Mouse (Mus musculus) embryonic facial prominence, embryonic 10.5 days (tissue): Measurements from ENCODE around the gene Kif24. TPM values are rescaled to one million over a fixed set of nuclear protein-coding genes. Genes with fewer than 3 reads are reported as not detected.

Experiments used
- DNase-seq: peaks from one replicate; pipeline ENCODE4 v3.0.0-alpha.2; 2017; ENCODE audit warnings: low spot score
- H3K27ac ChIP-seq: fragments of 300-500 bp; sonication (generic); replicated peaks from 2 replicates; pipeline ENCODE4 v1.5.1; 2016; ENCODE audit warnings: mild to moderate bottlenecking
- H3K27me3 ChIP-seq: fragments of 300-500 bp; sonication (generic); replicated peaks from 2 replicates; pipeline ENCODE4 v1.6.1; 2016; ENCODE audit warnings: low read depth, mild to moderate bottlenecking; ENCODE audit not compliant: poor library complexity, severe bottlenecking
- H3K36me3 ChIP-seq: fragments of 300-500 bp; sonication (generic); replicated peaks from 2 replicates; pipeline ENCODE4 v1.6.1; 2016; ENCODE audit warnings: mild to moderate bottlenecking, moderate library complexity
- H3K4me1 ChIP-seq: fragments of 300-500 bp; sonication (generic); 2 replicates; pipeline ENCODE4 v1.6.1; 2016
- H3K4me3 ChIP-seq: fragments of 300-500 bp; sonication (generic); 2 replicates; pipeline ENCODE4 v1.5.1; 2016; ENCODE audit warnings: mild to moderate bottlenecking, moderate library complexity
- H3K9me3 ChIP-seq: fragments of 300-500 bp; sonication (generic); 2 replicates; pipeline ENCODE4 v1.6.1; 2016; ENCODE audit warnings: mild to moderate bottlenecking
- WGBS: fragments of 180-500 bp; shearing (Covaris S2); methylation state at CpG from one replicate; pipeline ENCODE4 v1.1.7; 2016; 5-methylcytosine and 5-hydroxymethylcytosine counted together
- polyA plus RNA-seq: library from polyadenylated mRNA; unstranded; fragments of >200 nt; fragmentation: Nextera tagmentation; extraction: Ambion mirVana; gene quantifications from 2 replicates; pipeline ENCODE4 v1.2.1, GENCODE M21; 2016

The Kif24 gene
- polyA plus RNA-seq, 1 experiment from 2014 or later = 15.1 TPM

DNA sequence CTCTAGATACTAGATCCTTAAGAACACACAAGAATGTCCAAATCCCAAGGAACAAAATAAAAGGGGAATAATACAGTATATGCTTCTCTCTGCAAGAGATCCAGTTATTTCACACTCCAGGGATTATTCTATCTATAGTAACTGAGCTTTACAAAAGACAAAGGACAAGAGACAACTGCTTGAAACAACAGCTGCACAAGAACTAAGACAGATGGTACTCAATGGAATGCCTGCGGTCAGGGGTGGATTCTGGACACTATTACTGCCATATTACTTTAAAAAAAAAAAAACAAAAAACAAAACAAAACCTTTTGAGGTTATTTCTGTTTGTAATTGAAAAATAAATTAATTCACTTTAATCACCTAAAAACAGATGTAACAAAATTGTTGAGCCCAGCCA lies 4.0 kb downstream of the Kif24 start:
- H3K4me3 ChIP-seq = no peak overlapping the region
- no peaks in the 10 kb centered on the region for H3K9me3 ChIP-seq
- 87% methylated on average over 1 of the region's 1 CpGs for WGBS
- peaks cover 20% of the 10 kb centered on the region for H3K4me1 ChIP-seq
- H3K36me3 ChIP-seq = peaks cover 26% of the 10 kb centered on the region
- H3K27me3 ChIP-seq = no peaks in the 10 kb centered on the region
- H3K27ac ChIP-seq = no peak overlapping the region
- DNase-seq = no peak

DNA sequence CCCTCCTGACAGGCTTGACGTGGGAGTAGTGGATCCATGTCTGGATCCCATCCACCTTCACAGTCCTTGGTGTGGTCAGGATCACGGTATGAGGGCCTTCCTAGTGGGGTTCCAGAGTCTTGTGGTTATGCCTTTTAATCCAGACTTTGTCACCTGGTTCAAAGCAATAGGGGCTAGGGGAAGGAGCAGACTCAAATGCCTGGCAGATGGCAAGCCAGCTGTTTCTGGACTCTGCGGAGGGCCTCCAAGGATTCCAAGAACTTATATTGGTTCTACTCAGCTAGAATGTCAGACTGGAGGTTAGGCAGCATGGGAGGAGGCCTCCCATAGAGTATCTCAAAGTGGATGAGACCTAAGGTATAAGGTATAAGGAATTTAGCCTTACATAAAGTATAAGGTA lies 17.1 kb downstream of the Kif24 start:
- H3K36me3 ChIP-seq = peaks cover 71% of the 10 kb centered on the region

DNA sequence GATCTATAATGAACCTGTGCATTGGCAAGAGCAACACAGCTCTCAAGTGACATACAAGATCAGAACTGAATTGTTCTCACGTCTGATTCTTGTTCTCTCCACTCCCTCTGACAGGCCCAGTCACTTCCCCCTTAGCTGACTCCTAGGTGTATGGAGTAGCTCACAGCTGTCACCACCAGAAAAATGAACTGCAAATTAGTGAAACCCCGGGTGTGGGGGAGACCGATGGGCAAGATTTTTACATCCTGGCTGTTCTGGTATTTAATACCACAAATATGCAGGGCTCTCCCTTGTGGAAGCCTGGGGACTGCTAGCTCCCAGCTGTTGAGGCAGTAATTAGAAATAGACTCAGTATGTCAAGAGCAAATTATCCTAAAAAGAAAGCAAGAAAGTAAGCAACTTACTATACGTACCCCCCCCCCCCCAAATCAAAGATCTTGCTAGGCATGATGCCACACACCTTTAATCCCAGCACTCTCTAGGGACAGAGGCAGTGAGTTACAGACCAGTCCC lies 21.8 kb downstream of the Kif24 start:
- Histone ChIP-seq H3K27ac (no peak overlapping the region), H3K4me3 (no peak overlapping the region), H3K36me3 (peaks cover 40% of the 10 kb centered on the region), H3K9me3 (no peaks in the 10 kb centered on the region), H3K27me3 (no peaks in the 10 kb centered on the region), H3K4me1 (no peaks in the 10 kb centered on the region)
- 84% methylated on average over 4 of the region's 4 CpGs for WGBS
- DNase-seq = no peak

More for the DNA sequence above, 17.1 kb downstream of the Kif24 start:
- no peak for DNase-seq
- Histone ChIP-seq H3K9me3 (no peaks in the 10 kb centered on the region), H3K27ac (no peak overlapping the region), H3K27me3 (no peaks in the 10 kb centered on the region), H3K4me3 (no peak overlapping the region), H3K4me1 (no peaks in the 10 kb centered on the region)
- 97% methylated on average over 3 of the region's 3 CpGs for WGBS

DNA sequence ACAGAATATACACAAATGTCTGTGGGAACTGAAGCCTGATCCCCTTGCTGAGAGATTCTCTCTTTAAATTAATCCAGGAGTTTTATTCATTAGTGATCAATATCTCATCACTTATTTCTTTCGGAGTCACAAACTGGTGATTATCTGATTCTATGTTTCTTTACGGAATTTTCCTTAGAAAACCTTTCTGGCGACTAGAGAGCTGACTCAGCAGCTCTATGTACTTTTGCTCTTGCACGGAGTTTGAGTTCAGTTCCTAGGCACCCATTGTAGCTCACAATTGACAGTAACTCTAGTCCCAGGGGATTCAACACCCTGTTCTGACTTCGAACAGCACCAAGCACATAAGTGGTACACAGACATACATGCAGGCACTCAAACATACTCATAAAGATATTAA lies 25.8 kb downstream of the Kif24 start:
- Histone ChIP-seq H3K27me3 (no peaks in the 10 kb centered on the region), H3K9me3 (no peaks in the 10 kb centered on the region), H3K36me3 (peaks cover 24% of the 10 kb centered on the region), H3K4me1 (no peaks in the 10 kb centered on the region), H3K4me3 (no peak overlapping the region), H3K27ac (no peak overlapping the region)
- no peak for DNase-seq
- 86% methylated on average over 5 of the region's 5 CpGs for WGBS

DNA sequence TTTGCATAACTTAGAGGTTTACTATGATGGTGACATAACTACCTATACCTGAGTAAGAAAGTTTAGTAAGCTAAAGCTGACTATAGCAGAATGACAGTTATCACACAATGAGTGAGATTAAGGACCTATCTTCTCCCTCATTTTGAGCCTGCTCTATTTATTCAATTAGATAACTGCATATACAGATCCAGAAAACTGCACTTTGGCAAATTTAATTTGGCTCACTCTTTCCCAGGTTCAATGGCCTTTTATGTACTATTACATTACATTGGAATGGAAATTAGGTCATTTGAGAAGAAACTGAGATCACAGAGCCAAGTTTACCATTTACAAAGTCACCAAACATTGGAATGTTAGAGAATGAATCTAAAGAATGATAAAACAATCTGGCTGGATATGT lies 47.7 kb downstream of the Kif24 start:
- no peaks in the 10 kb centered on the region for H3K4me1 ChIP-seq
- no peaks in the 10 kb centered on the region for H3K9me3 ChIP-seq
- H3K4me3 ChIP-seq = no peak overlapping the region
- peaks cover 14% of the 10 kb centered on the region for H3K36me3 ChIP-seq
- no peak overlapping the region for H3K27ac ChIP-seq
- no peaks in the 10 kb centered on the region for H3K27me3 ChIP-seq
- DNase-seq = no peak

DNA sequence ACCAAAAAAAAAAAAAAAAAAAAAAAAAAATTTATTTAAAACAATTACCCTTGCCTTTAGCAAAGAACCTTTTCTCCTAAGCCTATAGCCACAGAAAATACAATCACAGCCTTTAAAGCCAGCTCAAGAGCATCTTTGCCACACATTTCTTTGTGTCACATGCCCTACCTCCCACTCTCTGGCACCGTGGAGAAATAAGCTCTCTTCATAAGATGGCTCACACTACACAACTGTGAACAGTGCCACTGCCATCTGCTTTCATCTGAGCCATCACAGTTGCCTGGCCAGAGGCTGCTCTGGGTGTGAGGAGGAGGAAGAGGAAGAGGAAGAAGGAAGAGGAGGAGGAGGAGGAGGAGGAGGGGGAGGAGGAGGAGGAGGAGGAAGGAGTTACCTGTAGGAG lies 55.3 kb downstream of the Kif24 start:
- Histone ChIP-seq H3K27me3 (no peaks in the 10 kb centered on the region), H3K4me1 (no peaks in the 10 kb centered on the region), H3K9me3 (no peaks in the 10 kb centered on the region), H3K27ac (no peak overlapping the region), H3K4me3 (no peak overlapping the region), H3K36me3 (peaks cover 43% of the 10 kb centered on the region)
- no peak for DNase-seq
- WGBS = 88% methylated on average over 1 of the region's 1 CpGs

DNA sequence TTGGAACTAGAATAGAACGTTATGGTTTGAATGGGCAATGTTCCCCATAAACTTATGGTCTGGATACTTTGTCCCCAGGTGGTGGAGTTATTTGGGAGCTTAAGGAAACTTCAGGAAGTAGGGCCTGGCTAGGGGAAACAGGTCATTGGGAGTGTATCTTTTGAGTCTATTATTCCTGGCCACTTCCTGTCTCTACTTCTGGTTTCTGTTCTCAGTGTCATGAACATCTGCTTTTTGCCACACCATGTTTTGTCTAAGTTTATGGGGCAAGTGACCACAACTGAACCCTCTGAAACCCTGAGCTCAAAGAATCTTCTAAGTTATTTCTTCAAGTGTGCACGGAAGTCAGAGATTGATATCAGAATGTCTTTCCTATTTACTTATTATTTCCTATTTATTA lies 57.3 kb downstream of the Kif24 start:
- DNase-seq = no peak
- H3K4me3 ChIP-seq = no peak overlapping the region
- 93% methylated on average over 2 of the region's 2 CpGs for WGBS
- H3K36me3 ChIP-seq = peaks cover 51% of the 10 kb centered on the region
- H3K27ac ChIP-seq = no peak overlapping the region
- H3K9me3 ChIP-seq = no peaks in the 10 kb centered on the region
- H3K4me1 ChIP-seq = no peaks in the 10 kb centered on the region
- no peaks in the 10 kb centered on the region for H3K27me3 ChIP-seq

DNA sequence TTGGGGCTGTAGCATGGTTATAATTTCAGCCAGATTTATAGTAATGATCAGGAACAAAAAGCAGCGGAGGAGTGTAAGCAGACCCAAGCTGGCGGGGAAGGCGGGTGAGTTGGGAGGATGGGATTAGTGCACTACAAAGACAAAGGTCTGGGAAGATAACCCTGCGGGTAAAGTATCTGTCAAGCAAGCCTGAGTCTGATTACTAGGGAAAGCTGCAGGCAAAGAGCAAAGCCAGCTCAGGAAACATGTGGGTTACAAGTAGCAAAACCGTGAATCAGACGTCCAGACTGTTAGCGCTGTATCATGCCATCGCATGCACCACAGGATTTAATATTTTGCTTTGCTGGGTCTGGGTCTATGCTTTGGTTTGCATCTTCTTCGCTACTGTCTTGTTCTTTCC lies 58.1 kb downstream of the Kif24 start:
- no peaks in the 10 kb centered on the region for H3K27me3 ChIP-seq
- H3K36me3 ChIP-seq = peaks cover 54% of the 10 kb centered on the region
- H3K4me1 ChIP-seq = no peaks in the 10 kb centered on the region
- DNase-seq = no peak
- H3K9me3 ChIP-seq = no peaks in the 10 kb centered on the region
- H3K4me3 ChIP-seq = no peak overlapping the region
- H3K27ac ChIP-seq = no peak overlapping the region
- 91% methylated on average over 9 of the region's 9 CpGs for WGBS

DNA sequence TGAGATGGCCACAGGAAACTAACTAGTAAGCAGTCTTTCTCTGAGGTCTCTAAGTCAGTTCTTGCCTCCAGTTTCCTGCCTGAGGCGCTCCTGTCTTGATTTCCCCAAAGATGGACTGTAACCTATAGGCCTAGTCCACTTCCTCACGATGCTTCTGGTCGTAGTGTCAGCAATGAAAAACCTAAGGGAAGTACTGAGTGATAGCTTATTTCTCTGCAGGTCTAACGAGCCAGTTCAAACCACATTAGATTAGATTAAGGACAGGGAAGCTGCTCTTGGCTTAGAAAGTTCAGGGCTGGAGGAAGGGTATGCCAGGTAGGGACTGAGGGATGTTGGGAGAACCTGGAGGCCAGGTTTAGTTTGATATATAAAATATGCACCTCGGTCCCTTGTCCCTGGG lies 63.1 kb downstream of the Kif24 start:
- peaks cover 76% of the 10 kb centered on the region for H3K36me3 ChIP-seq
- WGBS = 94% methylated on average over 5 of the region's 5 CpGs

DNA sequence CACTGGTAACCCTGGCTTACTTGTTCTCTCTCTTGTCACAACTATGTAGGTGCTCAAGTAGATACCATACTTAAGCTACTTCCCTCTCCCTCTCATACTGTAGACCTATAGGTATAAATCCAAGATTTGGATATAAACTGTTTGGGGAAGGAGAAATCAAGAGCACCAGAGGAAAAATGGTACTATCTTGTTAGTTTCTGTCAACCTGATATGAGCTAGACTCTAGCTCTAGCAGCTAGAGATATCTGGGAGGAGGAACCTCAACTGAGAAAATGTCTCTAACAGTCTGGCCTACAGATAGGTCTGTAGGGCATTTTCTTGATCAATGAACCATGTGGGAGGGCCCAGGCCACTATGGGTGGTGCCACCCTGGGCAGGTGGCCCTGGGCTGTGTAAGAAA lies 63.5 kb downstream of the Kif24 start:
- Histone ChIP-seq H3K4me3 (no peak overlapping the region), H3K27ac (no peak overlapping the region), H3K36me3 (peaks cover 76% of the 10 kb centered on the region), H3K9me3 (no peaks in the 10 kb centered on the region), H3K27me3 (no peaks in the 10 kb centered on the region), H3K4me1 (no peaks in the 10 kb centered on the region)
- DNase-seq = no peak

More for the DNA sequence above, 63.1 kb downstream of the Kif24 start:
- Histone ChIP-seq H3K27me3 (no peaks in the 10 kb centered on the region), H3K4me1 (no peaks in the 10 kb centered on the region), H3K9me3 (no peaks in the 10 kb centered on the region), H3K4me3 (no peak overlapping the region), H3K27ac (no peak overlapping the region)
- no peak for DNase-seq

DNA sequence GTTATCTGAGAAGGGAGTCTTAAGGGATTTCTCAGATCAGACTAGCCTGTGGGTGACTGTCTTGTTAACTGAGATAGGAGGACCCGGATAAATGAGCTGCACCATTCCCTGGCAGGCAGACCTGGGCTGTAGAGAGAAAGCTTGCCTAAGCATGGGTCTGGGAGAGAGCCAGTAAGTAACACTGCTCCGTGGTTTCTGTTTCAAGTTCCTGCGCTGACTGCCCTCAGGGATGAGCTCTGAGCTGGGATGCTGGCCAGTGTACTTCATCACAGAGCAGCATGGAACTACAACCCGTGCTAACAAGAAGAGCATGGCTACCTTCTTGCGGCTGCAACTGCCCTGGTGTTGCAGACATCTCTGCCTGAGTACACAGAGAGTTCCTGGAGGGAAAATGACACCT lies 64.8 kb downstream of the Kif24 start:
- H3K27me3 ChIP-seq = no peaks in the 10 kb centered on the region
- peaks cover 87% of the 10 kb centered on the region for H3K36me3 ChIP-seq
- H3K4me1 ChIP-seq = no peaks in the 10 kb centered on the region
- no peaks in the 10 kb centered on the region for H3K9me3 ChIP-seq
- no peak overlapping the region for H3K4me3 ChIP-seq
- H3K27ac ChIP-seq = no peak overlapping the region
- no peak for DNase-seq
- 84% methylated on average over 5 of the region's 5 CpGs for WGBS

DNA sequence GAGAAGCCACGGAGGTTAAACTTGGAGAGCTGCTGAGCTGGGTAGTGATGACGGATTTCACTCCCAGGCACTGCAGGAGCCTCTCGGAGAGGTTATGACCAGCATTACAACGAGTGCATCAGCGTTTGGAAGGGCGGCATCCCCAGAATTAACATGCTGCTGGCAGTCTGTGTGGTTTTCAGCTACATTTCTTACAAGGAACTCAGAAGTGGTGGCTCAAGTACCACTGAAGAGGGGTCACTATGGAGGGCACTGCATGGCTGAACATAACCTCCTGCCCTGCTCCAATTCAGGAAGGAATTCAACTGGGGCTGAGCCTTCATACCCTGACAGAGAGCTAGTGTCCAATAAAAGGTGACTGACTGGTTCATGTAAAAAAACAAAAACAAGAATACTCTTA lies 66.3 kb downstream of the Kif24 start:
- Histone ChIP-seq H3K4me1 (no peaks in the 10 kb centered on the region), H3K27ac (no peak overlapping the region), H3K27me3 (no peaks in the 10 kb centered on the region), H3K4me3 (no peak overlapping the region), H3K9me3 (no peaks in the 10 kb centered on the region), H3K36me3 (peaks cover 89% of the 10 kb centered on the region)
- no peak for DNase-seq
- WGBS = 88% methylated on average over 6 of the region's 6 CpGs

DNA sequence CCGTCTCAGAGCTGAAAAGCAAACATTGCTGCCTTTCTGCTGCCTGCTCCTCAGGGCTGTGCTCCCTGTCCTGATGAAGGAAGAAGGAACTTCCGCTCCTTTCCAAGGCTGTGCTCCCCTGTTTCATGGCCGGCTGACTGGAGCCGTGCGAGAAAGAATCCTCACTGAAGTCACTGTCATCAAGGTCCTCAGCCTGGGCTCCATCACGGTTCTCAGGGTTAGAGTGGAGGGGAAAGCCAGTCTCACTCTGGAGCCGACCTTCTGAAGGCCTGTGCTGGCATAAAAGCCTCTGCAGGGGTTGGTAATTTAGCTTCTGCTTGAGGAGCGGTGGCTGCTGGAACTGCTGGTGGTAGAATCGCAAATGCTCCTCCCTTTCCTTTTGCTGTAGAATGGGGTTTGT lies 70.0 kb downstream of the Kif24 start:
- H3K4me3 ChIP-seq = no peak overlapping the region
- H3K4me1 ChIP-seq = no peaks in the 10 kb centered on the region
- H3K36me3 ChIP-seq = peaks cover 95% of the 10 kb centered on the region
- no peaks in the 10 kb centered on the region for H3K27me3 ChIP-seq
- 86% methylated on average over 9 of the region's 9 CpGs for WGBS
- no peak overlapping the region for H3K27ac ChIP-seq
- no peak for DNase-seq
- no peaks in the 10 kb centered on the region for H3K9me3 ChIP-seq

DNA sequence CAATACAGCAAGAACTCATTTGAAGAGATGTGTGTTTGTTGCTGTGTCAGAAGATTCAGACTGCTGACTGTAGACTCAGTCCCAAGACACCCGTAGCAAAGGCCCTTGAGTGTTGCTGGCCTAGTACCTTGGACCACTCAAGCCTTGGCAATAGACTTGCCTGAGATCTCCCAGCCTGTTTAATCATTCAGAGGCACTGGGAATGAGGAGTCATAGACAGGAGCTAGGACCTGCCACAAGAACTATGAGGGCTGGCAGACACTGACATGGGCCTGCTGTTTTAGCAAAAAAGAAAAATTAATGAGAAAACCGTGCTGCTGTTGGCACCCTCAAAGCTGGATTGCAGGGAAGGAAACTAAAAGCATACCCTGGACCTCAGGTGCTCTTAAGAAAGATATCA lies 73.7 kb downstream of the Kif24 start:
- Histone ChIP-seq H3K4me3 (no peak overlapping the region), H3K4me1 (no peaks in the 10 kb centered on the region), H3K27ac (no peak overlapping the region), H3K36me3 (peaks cover 99% of the 10 kb centered on the region), H3K27me3 (no peaks in the 10 kb centered on the region), H3K9me3 (no peaks in the 10 kb centered on the region)
- no peak for DNase-seq
- WGBS = 89% methylated on average over 2 of the region's 2 CpGs
